In the genomic region with DNA sequence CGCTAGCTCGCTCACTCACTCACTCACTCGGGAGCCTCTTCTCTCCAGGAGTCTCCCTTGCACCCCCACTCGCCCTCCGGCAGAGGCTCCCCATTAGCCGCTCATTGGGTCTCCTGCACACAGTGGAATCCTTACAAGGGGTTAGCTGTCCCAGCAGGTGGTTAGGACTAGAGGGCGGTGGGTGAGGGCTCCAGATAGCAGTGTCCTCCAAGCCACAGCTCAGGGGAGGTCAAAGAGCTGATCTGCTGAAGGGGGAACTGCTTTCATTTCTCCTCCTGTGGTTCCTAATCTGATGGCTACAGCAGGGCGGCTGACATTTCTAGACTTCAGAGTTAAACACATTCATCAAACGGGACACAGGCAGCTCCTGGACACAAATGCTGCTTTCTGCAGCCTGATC, we compare ENCODE assay signal across 21 mouse cellular contexts. TPM values are rescaled to one million over a fixed set of nuclear protein-coding genes. Genes with fewer than 3 reads are reported as not detected.
DNase-seq lines count a peak whose midpoint lies in the region; ATAC-seq and TF ChIP-seq lines count a peak whose summit lies in the region.
"Had no signal": no experiment of that assay in that cellular context is flagged by ENCODE, and none has a peak within 500 bp of the region (broad histone marks: within the 10 kb centered on the region; RNA-seq: fewer than 3 reads in every experiment).

No protein-coding gene starts in this region.

- no peak for ATAC-seq in intestine, embryonic 15.5 days
- ATAC-seq in intestine, postnatal 0 days: no peak
- peak; percentile 27; the same call in 1 of the 2 replicates for ATAC-seq in liver, postnatal 0 days
- ATAC-seq in activated CD4-positive, CD25-positive, alpha-beta regulatory T cell, adult 4 months: no peak
- ATAC-seq: forebrain, embryonic 16.5 days had no signal

- no peaks in the 10 kb centered on the region for H3K36me3 ChIP-seq in intestine, embryonic 15.5 days
- H3K36me3 ChIP-seq in intestine, postnatal 0 days (ENCODE audit: control insufficient read depth, insufficient read depth): no peaks in the 10 kb centered on the region
- H3K36me3 ChIP-seq in E14TG2a.4 (ENCODE audit: insufficient read depth, low read length): no peaks in the 10 kb centered on the region
- H3K36me3 ChIP-seq in liver, postnatal 0 days (replicated peaks; ENCODE audit: insufficient read depth, low read length): no peaks in the 10 kb centered on the region
- H3K36me3 ChIP-seq: embryonic facial prominence, embryonic 10.5 days; G1E; kidney, embryonic 15.5 days; midbrain, embryonic 12.5 days had no signal

- DNase-seq in MEL-GATA-1-ER (ENCODE audit: extremely low read depth, low read depth): peak; percentile 20
- no peak for DNase-seq in liver, postnatal 0 days
- no peak for DNase-seq in urinary bladder, adult 2 months (ENCODE audit: low spot score)
- DNase-seq: adrenal gland, adult 2 months; cerebellum, adult 11 months; cerebellum, postnatal 14 days; layer of hippocampus, postnatal 36 days; lung, postnatal 10 days; right cerebral cortex, adult 18-20 months had no signal

- no peak overlapping the region for H3K4me3 ChIP-seq in intestine, embryonic 15.5 days (replicated peaks)
- no peak overlapping the region for H3K4me3 ChIP-seq in intestine, postnatal 0 days (ENCODE audit: low read depth, low read length)
- peak overlapping the region; percentile 23; the same call in 1 of the 2 replicates for H3K4me3 ChIP-seq in E14TG2a.4 (replicated peaks; ENCODE audit: low read length)
- H3K4me3 ChIP-seq in liver, postnatal 0 days (ENCODE audit: low read depth, low read length): no peak overlapping the region
- H3K4me3 ChIP-seq: embryonic facial prominence, embryonic 10.5 days; kidney, embryonic 15.5 days; midbrain, embryonic 12.5 days; myocyte had no signal

- 40% methylated on average over 9 of the region's 9 CpGs for WGBS in intestine, embryonic 15.5 days
- WGBS in intestine, postnatal 0 days: 40% methylated on average over 9 of the region's 9 CpGs
- 15% methylated on average over 9 of the region's 9 CpGs for whole genome bisulfite sequencing in liver, postnatal 0 days (ENCODE audit: insufficient replicate concordance)

- no peak for TF ChIP-seq CTCF in intestine, postnatal 0 days (IDR thresholded peaks at IDR 0.05; ENCODE audit: low read depth)
- TF ChIP-seq CTCF in E14TG2a.4 (conservative IDR thresholded peaks at IDR 0.05; ENCODE audit: low read length): no peak
- no peak for TF ChIP-seq CTCF in liver, postnatal 0 days (IDR thresholded peaks at IDR 0.05; ENCODE audit: low read depth)

- H3K4me1 ChIP-seq in intestine, embryonic 15.5 days (replicated peaks): 0 out of 2 replicates have a peak, but pooled peaks cover 9% of the 10 kb centered on the region
- no peaks in the 10 kb centered on the region for H3K4me1 ChIP-seq in intestine, postnatal 0 days (replicated peaks; ENCODE audit: control insufficient read depth, insufficient read depth, low read length)
- H3K4me1 ChIP-seq in E14TG2a.4 (replicated peaks; ENCODE audit: low read depth, low read length): peaks cover 26% of the 10 kb centered on the region
- H3K4me1 ChIP-seq in liver, postnatal 0 days (ENCODE audit: insufficient read depth): no peaks in the 10 kb centered on the region

- no peaks in the 10 kb centered on the region for H3K9me3 ChIP-seq in intestine, embryonic 15.5 days
- H3K9me3 ChIP-seq in intestine, postnatal 0 days (ENCODE audit: control insufficient read depth): no peaks in the 10 kb centered on the region
- no peaks in the 10 kb centered on the region for H3K9me3 ChIP-seq in E14TG2a.4 (ENCODE audit: low read length)
- H3K9me3 ChIP-seq in liver, postnatal 0 days (ENCODE audit: low read length): 0 out of 2 replicates have a peak, but pooled peaks cover 2% of the 10 kb centered on the region
- H3K9me3 ChIP-seq: embryonic facial prominence, embryonic 10.5 days; kidney, embryonic 15.5 days; midbrain, embryonic 12.5 days had no signal

- H3K9ac ChIP-seq in intestine, embryonic 15.5 days: no peak overlapping the region
- H3K9ac ChIP-seq in intestine, postnatal 0 days (ENCODE audit: low read depth, low read length): no peak overlapping the region
- H3K9ac ChIP-seq in liver, postnatal 0 days (replicated peaks): no peak overlapping the region
- H3K9ac ChIP-seq: kidney, embryonic 15.5 days; liver, embryonic 14.5 days; midbrain, embryonic 12.5 days had no signal

- H3K27me3 ChIP-seq in intestine, embryonic 15.5 days (replicated peaks): peaks cover 16% of the 10 kb centered on the region
- peaks cover 25% of the 10 kb centered on the region for H3K27me3 ChIP-seq in intestine, postnatal 0 days (replicated peaks; ENCODE audit: control insufficient read depth, insufficient read depth, low read length)
- H3K27me3 ChIP-seq in E14TG2a.4 (ENCODE audit: insufficient read depth, low read length): peaks cover 97% of the 10 kb centered on the region
- H3K27me3 ChIP-seq in liver, postnatal 0 days (ENCODE audit: insufficient read depth, low read length): peaks cover 35% of the 10 kb centered on the region

- H3K27ac ChIP-seq in intestine, embryonic 15.5 days: no peak overlapping the region
- H3K27ac ChIP-seq in intestine, postnatal 0 days (ENCODE audit: low read depth, low read length): no peak overlapping the region
- no peak overlapping the region for H3K27ac ChIP-seq in liver, postnatal 0 days (ENCODE audit: low read depth)
- H3K27ac ChIP-seq: embryonic facial prominence, embryonic 10.5 days; kidney, embryonic 15.5 days; liver, embryonic 14.5 days; midbrain, embryonic 12.5 days had no signal

- TF ChIP-seq EP300 in liver, postnatal 0 days (IDR thresholded peaks at IDR 0.05; ENCODE audit: low read depth): no peak

- peak overlapping the region; percentile 15; the same call in 1 of the 2 replicates for H3K4me2 ChIP-seq in intestine, embryonic 15.5 days (replicated peaks)
- no peak overlapping the region for H3K4me2 ChIP-seq in intestine, postnatal 0 days (replicated peaks; ENCODE audit: low read depth)
- peak overlapping the region; percentile 26; the same call in 1 of the 2 replicates for H3K4me2 ChIP-seq in liver, postnatal 0 days (ENCODE audit: low read depth, low read length)
- H3K4me2 ChIP-seq: kidney, embryonic 15.5 days; midbrain, embryonic 12.5 days had no signal

RNA-seq across cellular contexts. Expression of a gene that starts 8.1 kb away (rescaled TPM):
- 6.6 and 8.4 TPM in 2 replicates for polyA plus RNA-seq in intestine, embryonic 15.5 days (2015; fragmentation: Nextera tagmentation; extraction: Ambion mirVana)
- 1.8 and 1.9 TPM in 2 replicates for polyA plus RNA-seq in intestine, postnatal 0 days (2015; fragmentation: Nextera tagmentation; extraction: Ambion mirVana)
- polyA plus RNA-seq in liver, postnatal 0 days (2015; fragmentation: Nextera tagmentation; extraction: Ambion mirVana): 0.07 TPM in 1 of 2 replicates, not detected in the other
- polyA plus RNA-seq in activated CD4-positive, CD25-positive, alpha-beta regulatory T cell, adult 4 months (2017; shearing (Covaris generic)): not detected
- 3.4 and 16.5 TPM in 2 replicates for polyA plus RNA-seq in urinary bladder, adult 2 months (2012; rRNA removed)
- polyA plus RNA-seq: G1E, myocyte had no signal

RNA-seq across cellular contexts. Expression of a gene that starts 43.0 kb away (rescaled TPM):
- 5.8 and 7.3 TPM in 2 replicates for polyA plus RNA-seq in intestine, embryonic 15.5 days (2015; fragmentation: Nextera tagmentation; extraction: Ambion mirVana)
- 6.6 and 7.3 TPM in 2 replicates for polyA plus RNA-seq in intestine, postnatal 0 days (2015; fragmentation: Nextera tagmentation; extraction: Ambion mirVana)
- polyA plus RNA-seq in liver, postnatal 0 days (2015; fragmentation: Nextera tagmentation; extraction: Ambion mirVana): 3.6 and 4.9 TPM in 2 replicates
- polyA plus RNA-seq in activated CD4-positive, CD25-positive, alpha-beta regulatory T cell, adult 4 months (2017; shearing (Covaris generic)): 1 to 10 TPM in 1 of 2 experiments, under 1 TPM in 1; 0.40 to 1.2 TPM
- 7.9 and 9.8 TPM in 2 replicates for polyA plus RNA-seq in urinary bladder, adult 2 months (2012; rRNA removed)

RNA-seq across cellular contexts. Expression of a gene that starts 43.0 kb away (rescaled TPM):
- polyA plus RNA-seq in intestine, embryonic 15.5 days (2015; fragmentation: Nextera tagmentation; extraction: Ambion mirVana): 94.9 and 104 TPM in 2 replicates
- 130 and 131 TPM in 2 replicates for polyA plus RNA-seq in intestine, postnatal 0 days (2015; fragmentation: Nextera tagmentation; extraction: Ambion mirVana)
- 87.3 and 105 TPM in 2 replicates for polyA plus RNA-seq in liver, postnatal 0 days (2015; fragmentation: Nextera tagmentation; extraction: Ambion mirVana)
- polyA plus RNA-seq in activated CD4-positive, CD25-positive, alpha-beta regulatory T cell, adult 4 months (2017; shearing (Covaris generic)): 10 to 100 TPM; 62.6 to 96.1 TPM
- 14.9 and 19.4 TPM in 2 replicates for polyA plus RNA-seq in urinary bladder, adult 2 months (2012; rRNA removed)

RNA-seq across cellular contexts. Expression of a gene that starts 43.2 kb away (rescaled TPM):
- 12.9 and 14.7 TPM in 2 replicates for polyA plus RNA-seq in intestine, embryonic 15.5 days (2015; fragmentation: Nextera tagmentation; extraction: Ambion mirVana)
- 4.8 and 5.2 TPM in 2 replicates for polyA plus RNA-seq in intestine, postnatal 0 days (2015; fragmentation: Nextera tagmentation; extraction: Ambion mirVana)
- 1.9 and 2.8 TPM in 2 replicates for polyA plus RNA-seq in liver, postnatal 0 days (2015; fragmentation: Nextera tagmentation; extraction: Ambion mirVana)
- 10 to 100 TPM; 14.2 to 20.0 TPM for polyA plus RNA-seq in activated CD4-positive, CD25-positive, alpha-beta regulatory T cell, adult 4 months (2017; shearing (Covaris generic))
- polyA plus RNA-seq in urinary bladder, adult 2 months (2012; rRNA removed): 30.3 and 39.7 TPM in 2 replicates
- polyA plus RNA-seq: adrenal gland, adult 2 months; small intestine, adult 2 months had no signal
